Mouse (Mus musculus) testis, adult 2 months (tissue): Measurements from ENCODE around the gene Hoxc10. TPM values are rescaled to one million over a fixed set of nuclear protein-coding genes. Genes with fewer than 3 reads are reported as not detected.

Experiments used
- H3K27ac ChIP-seq: fragments of 200-500 bp; 2 replicates; pipeline ENCODE4 v1.5.1; 2012; ENCODE audit warnings: low read depth, low read length; ENCODE audit not compliant: control insufficient read depth, insufficient read depth
- H3K27me3 ChIP-seq: fragments of 200-500 bp; 2 replicates; pipeline ENCODE4 v1.6.1; 2012; ENCODE audit warnings: mild to moderate bottlenecking, low read length, moderate library complexity; ENCODE audit not compliant: control insufficient read depth, insufficient read depth
- H3K36me3 ChIP-seq: fragments of 200-500 bp; 2 replicates; pipeline ENCODE4 v1.6.1; 2012; ENCODE audit warnings: mild to moderate bottlenecking, low read length; ENCODE audit not compliant: control insufficient read depth, insufficient read depth
- H3K4me1 ChIP-seq: fragments of 200-500 bp; 2 replicates; pipeline ENCODE4 v1.6.1; 2012; ENCODE audit warnings: low read length; ENCODE audit not compliant: control insufficient read depth, insufficient read depth
- H3K4me3 ChIP-seq: fragments of 200-500 bp; 2 replicates; pipeline ENCODE4 v1.5.1; 2012; ENCODE audit warnings: low read depth, mild to moderate bottlenecking, low read length, moderate library complexity, mixed read lengths; ENCODE audit not compliant: control insufficient read depth
- CTCF ChIP-seq: fragments of 200-500 bp; IDR thresholded peaks from 2 replicates; pipeline ENCODE4 v1.5.1; 2012; ENCODE audit warnings: low read depth, mild to moderate bottlenecking, inconsistent platforms, low read length, moderate library complexity; ENCODE audit not compliant: control insufficient read depth, insufficient read depth, insufficient replicate concordance
- POLR2A ChIP-seq: fragments of 200-500 bp; IDR thresholded peaks from 2 replicates; pipeline ENCODE4 v1.6.1; 2012; ENCODE audit warnings: low read depth, mild to moderate bottlenecking, inconsistent platforms, low read length, moderate library complexity; ENCODE audit not compliant: control insufficient read depth
- polyA plus RNA-seq: library from polyadenylated mRNA; depleted of rRNA; stranded (reverse); fragments of >200 nt; gene quantifications from 2 replicates; pipeline ENCODE4 v1.2.3, GENCODE M21; 2012

Hoxc10 gene
- polyA plus RNA-seq, 1 experiment, result 0.31 TPM

GRCm38 (mm10) chr15:102937036-102937666 is 29.4 kb upstream of the Hoxc10 start:
- peak overlapping the region; percentile 21 for H3K4me3 ChIP-seq
- peaks cover 12% of the 10 kb centered on the region for H3K27me3 ChIP-seq
- no peak overlapping the region for H3K27ac ChIP-seq
- TF ChIP-seq CTCF, result no peak
- TF ChIP-seq POLR2A, result no peak
- H3K36me3 ChIP-seq, result no peaks in the 10 kb centered on the region
- H3K4me1 ChIP-seq, result peaks cover 6% of the 10 kb centered on the region

- no peaks in the 10 kb centered on the region for H3K36me3 ChIP-seq
- TF ChIP-seq CTCF (no peak), POLR2A (no peak)
- H3K4me1 ChIP-seq, result peaks cover 13% of the 10 kb centered on the region
- no peak overlapping the region for H3K4me3 ChIP-seq
- peaks cover 17% of the 10 kb centered on the region for H3K27me3 ChIP-seq
- H3K27ac ChIP-seq, result no peak overlapping the region
Measured at GRCm38 (mm10) chr15:102939256-102940155, 27.1 kb upstream of the Hoxc10 start.

DNA sequence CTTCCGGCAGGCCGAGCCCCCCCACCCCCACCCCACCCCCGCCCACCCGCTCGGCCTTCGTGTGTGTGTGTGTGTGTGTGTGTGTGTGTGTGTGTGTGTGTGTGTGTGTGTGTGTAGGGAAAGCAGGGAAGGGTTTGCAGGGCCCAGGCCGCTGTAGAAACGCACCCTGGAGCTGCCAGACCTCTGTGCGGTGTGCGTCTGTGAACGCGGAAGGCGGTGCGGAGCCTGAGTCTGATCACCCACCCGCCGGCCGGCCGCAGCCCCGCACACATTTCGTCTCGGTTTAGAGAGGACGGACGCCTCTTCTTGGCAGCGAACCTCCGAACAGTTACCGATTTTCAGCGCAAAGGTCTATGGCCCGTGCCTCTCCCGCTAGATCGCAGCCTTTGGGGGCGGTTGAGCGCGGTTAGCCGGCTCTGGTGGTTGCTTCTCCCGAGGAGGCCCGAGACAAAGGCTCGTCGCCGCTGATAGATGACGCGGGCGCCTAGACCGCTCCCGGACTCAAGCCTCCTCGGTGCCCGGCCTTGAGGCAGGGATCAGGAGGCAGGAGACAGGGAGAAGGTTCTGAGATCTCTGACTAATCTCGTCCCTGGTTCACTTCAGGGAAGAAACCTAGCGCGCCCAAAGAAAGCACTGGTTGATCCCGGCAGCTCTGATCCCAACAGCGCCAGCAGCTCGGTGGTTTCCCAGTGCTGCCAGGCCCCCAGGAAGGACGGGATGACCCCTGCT is 23.7 kb upstream of the Hoxc10 start:
- Histone ChIP-seq H3K27ac (no peak overlapping the region), H3K36me3 (no peaks in the 10 kb centered on the region), H3K4me1 (peaks cover 9% of the 10 kb centered on the region), H3K4me3 (peak overlapping the region; percentile 81), H3K27me3 (peaks cover 8% of the 10 kb centered on the region)
- TF ChIP-seq CTCF, result no peak
- no peak for TF ChIP-seq POLR2A

- Histone ChIP-seq H3K4me3 (peak overlapping the region; percentile 81), H3K27ac (no peak overlapping the region), H3K4me1 (peaks cover 9% of the 10 kb centered on the region), H3K27me3 (peaks cover 8% of the 10 kb centered on the region), H3K36me3 (no peaks in the 10 kb centered on the region)
- TF ChIP-seq POLR2A (no peak), CTCF (no peak)
Measured at GRCm38 (mm10) chr15:102943468-102943813, 23.2 kb upstream of the Hoxc10 start.

- Histone ChIP-seq H3K27ac (no peak overlapping the region), H3K4me1 (peaks cover 9% of the 10 kb centered on the region), H3K36me3 (no peaks in the 10 kb centered on the region), H3K27me3 (peaks cover 10% of the 10 kb centered on the region), H3K4me3 (no peak overlapping the region)
- TF ChIP-seq POLR2A (no peak), CTCF (no peak)
Measured at GRCm38 (mm10) chr15:102945185-102946077, 21.2 kb upstream of the Hoxc10 start.

DNA sequence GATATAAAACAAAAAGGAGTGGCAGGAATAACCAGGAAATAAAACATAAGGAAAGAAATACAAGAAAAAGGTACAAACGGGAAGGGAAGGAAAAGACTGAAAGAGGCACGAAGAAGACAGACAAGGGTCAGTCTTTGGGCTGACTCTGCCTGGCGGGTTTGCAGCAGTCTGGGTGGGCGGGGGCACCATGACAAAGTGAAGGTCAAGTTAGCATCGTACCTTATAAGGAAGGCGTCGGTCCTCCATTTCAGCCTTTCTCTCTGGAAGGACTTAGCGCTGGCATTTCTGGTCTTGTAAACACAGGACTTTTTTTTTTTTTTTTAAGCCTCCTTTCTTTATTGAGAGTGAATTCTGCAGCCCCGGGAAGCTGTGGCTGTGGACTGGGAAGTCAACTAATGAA is 19.3 kb upstream of the Hoxc10 start:
- peaks cover 11% of the 10 kb centered on the region for H3K27me3 ChIP-seq
- peaks cover 9% of the 10 kb centered on the region for H3K4me1 ChIP-seq
- no peaks in the 10 kb centered on the region for H3K36me3 ChIP-seq
- H3K27ac ChIP-seq, result no peak overlapping the region
- TF ChIP-seq POLR2A (no peak), CTCF (no peak)
- no peak overlapping the region for H3K4me3 ChIP-seq

DNA sequence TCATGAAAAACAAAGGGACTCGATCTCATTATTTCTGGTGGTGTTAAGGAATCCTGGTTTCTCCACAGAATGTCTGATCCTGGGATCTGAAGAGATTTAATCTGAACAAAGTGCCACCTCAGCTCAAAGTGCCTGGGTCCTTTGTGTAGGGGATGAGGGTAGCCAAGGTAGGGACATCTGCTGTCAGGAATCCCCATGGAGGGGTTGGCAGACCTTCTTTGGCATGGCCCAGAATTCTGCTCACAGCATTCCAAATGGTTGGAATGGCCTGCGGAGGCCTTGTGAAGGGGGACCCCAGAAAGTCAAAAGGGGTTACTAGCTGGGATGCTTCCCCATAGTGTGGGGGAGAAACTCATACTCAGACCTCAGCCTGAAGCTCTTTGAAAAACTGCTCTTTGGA is 17.8 kb upstream of the Hoxc10 start:
- H3K27me3 ChIP-seq, result peaks cover 2% of the 10 kb centered on the region
- no peak overlapping the region for H3K27ac ChIP-seq
- H3K4me1 ChIP-seq, result peaks cover 2% of the 10 kb centered on the region; the same call in 1 of the 2 replicates
- no peaks in the 10 kb centered on the region for H3K36me3 ChIP-seq
- TF ChIP-seq POLR2A, result no peak
- TF ChIP-seq CTCF, result no peak
- no peak overlapping the region for H3K4me3 ChIP-seq
